Comparison of ENCODE assay signal across 32 mouse cellular contexts in the genomic region with DNA sequence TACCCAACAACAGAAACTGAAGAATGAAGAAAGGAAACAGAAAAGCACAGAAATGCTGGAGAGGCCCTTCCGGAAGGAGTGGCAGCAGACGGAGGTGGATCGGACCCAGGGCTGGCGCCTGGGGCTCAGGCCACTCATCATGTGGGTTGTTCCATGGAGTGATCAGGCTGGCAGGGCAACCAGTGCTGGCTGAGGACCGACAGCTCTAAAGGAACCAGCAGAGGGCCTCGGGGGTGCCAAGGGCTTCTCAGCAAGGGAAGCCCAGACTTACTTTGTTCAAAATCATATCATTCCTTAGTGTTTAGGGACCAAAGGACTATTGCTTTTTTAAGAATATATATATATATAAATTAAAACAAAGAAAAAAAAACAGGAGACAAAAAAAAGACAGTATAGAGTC. TPM values are rescaled to one million over a fixed set of nuclear protein-coding genes. Genes with fewer than 3 reads are reported as not detected.
DNase-seq lines count a peak whose midpoint lies in the region; TF ChIP-seq lines count a peak whose summit lies in the region.
"Had no signal": no experiment of that assay in that cellular context is flagged by ENCODE, and none has a peak within 500 bp of the region (broad histone marks: within the 10 kb centered on the region; RNA-seq: fewer than 3 reads in every experiment).

No protein-coding gene starts in this region.

- H3K9ac ChIP-seq in heart, adult 2 months (ENCODE audit: low read depth, low read length), result no peak overlapping the region
- H3K9ac ChIP-seq: forebrain, embryonic 15.5 days; heart, embryonic 12.5 days; hindbrain, embryonic 15.5 days; kidney, embryonic 15.5 days; liver, embryonic 12.5 days; lung, embryonic 14.5 days; midbrain, embryonic 12.5 days; neural tube, embryonic 15.5 days had no signal

- 0 out of 2 replicates have a peak, but pooled peaks have one; percentile 3 for TF ChIP-seq CTCF in heart, adult 2 months (IDR thresholded peaks at IDR 0.05)
- TF ChIP-seq CTCF in thymus, adult 2 months (IDR thresholded peaks at IDR 0.05; ENCODE audit: borderline replicate concordance, control insufficient read depth, extremely low read depth, insufficient read depth, low read length, poor library complexity), result no peak

- 53% methylated on average over 6 of the region's 6 CpGs for WGBS in heart, adult 2 months
- 71% methylated on average over 6 of the region's 6 CpGs for WGBS in thymus, adult 2 months

- H3K4me3 ChIP-seq in heart, adult 2 months, result no peak overlapping the region
- H3K4me3 ChIP-seq in thymus, adult 2 months (ENCODE audit: control insufficient read depth, insufficient read depth, low read length), result no peak overlapping the region
- H3K4me3 ChIP-seq: embryonic facial prominence, embryonic 13.5 days; forebrain, embryonic 10.5 days; forebrain, embryonic 15.5 days; heart, embryonic 12.5 days; hindbrain, embryonic 15.5 days; kidney, embryonic 15.5 days; liver, embryonic 12.5 days; midbrain, embryonic 12.5 days; neural tube, embryonic 15.5 days had no signal

- intact Hi-C loops in heart, adult 2 months (cut with DNase I), result no loop called here
- intact Hi-C loops in heart, postnatal 25 days (cut with DNase I), result no loop called here
- intact Hi-C loops in left cerebral cortex, postnatal 4 days (cut with DNase I), result no loop called here
- intact Hi-C loops in left cerebral cortex, postnatal 10 days (cut with DNase I), result no loop called here

- no peaks in the 10 kb centered on the region for H3K4me1 ChIP-seq in heart, adult 2 months (ENCODE audit: control insufficient read depth, insufficient read depth, low read length)
- no peaks in the 10 kb centered on the region for H3K4me1 ChIP-seq in thymus, adult 2 months (replicated peaks; ENCODE audit: control insufficient read depth, insufficient read depth, low read length)
- H3K4me1 ChIP-seq: forebrain, embryonic 15.5 days; heart, embryonic 12.5 days; hindbrain, embryonic 15.5 days; kidney, embryonic 15.5 days; liver, embryonic 12.5 days; midbrain, embryonic 12.5 days; neural tube, embryonic 15.5 days had no signal

- no peaks in the 10 kb centered on the region for H3K79me2 ChIP-seq in heart, adult 2 months (replicated peaks; ENCODE audit: control insufficient read depth, insufficient read depth, low read length)

- TF ChIP-seq POLR2A in heart, adult 2 months (IDR thresholded peaks at IDR 0.05; ENCODE audit: insufficient read depth, low read depth, low read length), result no peak
- TF ChIP-seq POLR2A in thymus, adult 2 months (IDR thresholded peaks at IDR 0.05; ENCODE audit: control insufficient read depth, extremely low read depth, insufficient read depth, low read length, poor library complexity), result no peak

- no peak overlapping the region for H3K27ac ChIP-seq in heart, adult 2 months
- no peak overlapping the region for H3K27ac ChIP-seq in thymus, adult 2 months (ENCODE audit: control insufficient read depth, insufficient read depth, low read length)
- H3K27ac ChIP-seq: embryonic facial prominence, embryonic 13.5 days; forebrain, embryonic 10.5 days; forebrain, embryonic 15.5 days; hindbrain, embryonic 15.5 days; kidney, embryonic 15.5 days; liver, embryonic 12.5 days; midbrain, embryonic 12.5 days; neural tube, embryonic 15.5 days had no signal

- no peak for DNase-seq in heart, adult 2 months
- no peak for DNase-seq in heart, postnatal 25 days (ENCODE audit: low spot score)
- DNase-seq in left cerebral cortex, postnatal 4 days, result peak; percentile 20
- no peak for DNase-seq in left cerebral cortex, postnatal 10 days (ENCODE audit: extremely low spot score in 1 of 2, low spot score in 2 of 2)
- DNase-seq in thymus, postnatal 4 days, result peak; percentile 22
- DNase-seq in thymus, adult 2 months, result no peak
- no peak for DNase-seq in neural tube, embryonic 10.5 days (ENCODE audit: extremely low spot score, low spot score)
- DNase-seq: adrenal gland, adult 2 months; B cell, adult 2 months; gastrocnemius, postnatal 36 days; heart, adult 18-20 months; kidney, adult 18-20 months; lung, embryonic 14.5 days; retina, postnatal 1 day; right cerebral cortex, postnatal 14 days; thymus, postnatal 14 days had no signal

- H3K36me3 ChIP-seq in heart, adult 2 months (ENCODE audit: control insufficient read depth, insufficient read depth, low read length), result no peaks in the 10 kb centered on the region
- no peaks in the 10 kb centered on the region for H3K36me3 ChIP-seq in thymus, adult 2 months (ENCODE audit: control insufficient read depth, insufficient read depth, low read length)
- H3K36me3 ChIP-seq: embryonic facial prominence, embryonic 13.5 days; forebrain, embryonic 10.5 days; forebrain, embryonic 15.5 days; heart, embryonic 12.5 days; kidney, embryonic 15.5 days; liver, embryonic 12.5 days; midbrain, embryonic 12.5 days had no signal

- H3K27me3 ChIP-seq in heart, adult 2 months (ENCODE audit: control insufficient read depth, insufficient read depth, low read length), result peaks cover 3% of the 10 kb centered on the region; the same call in 1 of the 2 replicates
- H3K27me3 ChIP-seq in thymus, adult 2 months (ENCODE audit: control insufficient read depth, insufficient read depth, low read length), result no peaks in the 10 kb centered on the region
- H3K27me3 ChIP-seq: forebrain, embryonic 15.5 days; hindbrain, embryonic 15.5 days had no signal

- TF ChIP-seq EP300 in heart, adult 2 months (IDR thresholded peaks at IDR 0.05; ENCODE audit: insufficient read depth, low read depth, low read length), result no peak

RNA-seq across cellular contexts. Expression of a gene that starts 11.1 kb away (rescaled TPM):
- total RNA-seq in heart, adult 2 months (2021), result 10 to 100 TPM; 16.4 to 16.5 TPM
- polyA plus RNA-seq in heart, adult 2 months (2012; rRNA removed), result 24.2 and 40.3 TPM in 2 replicates
- 10 to 100 TPM; 17.9 to 20.2 TPM for total RNA-seq in heart, postnatal 25 days (2021)
- total RNA-seq in left cerebral cortex, postnatal 4 days (2021), result 100 to 1,000 TPM; 199 to 208 TPM
- total RNA-seq in left cerebral cortex, postnatal 10 days (2021), result 100 to 1,000 TPM; 210 to 217 TPM
- polyA plus RNA-seq in thymus, adult 2 months (2012; rRNA removed), result 45.3 and 62.9 TPM in 2 replicates

RNA-seq across cellular contexts. Expression of a gene that starts 28.2 kb away (rescaled TPM):
- total RNA-seq in heart, adult 2 months (2021), result not detected
- 0.18 TPM in 1 of 2 replicates, not detected in the other for polyA plus RNA-seq in heart, adult 2 months (2012; rRNA removed)
- total RNA-seq in heart, postnatal 25 days (2021), result not detected
- total RNA-seq in left cerebral cortex, postnatal 4 days (2021), result 10 to 100 TPM; 43.6 to 44.8 TPM
- 10 to 100 TPM; 37.5 to 40.1 TPM for total RNA-seq in left cerebral cortex, postnatal 10 days (2021)
- 0.10 TPM in 1 of 2 replicates, not detected in the other for polyA plus RNA-seq in thymus, adult 2 months (2012; rRNA removed)
- total RNA-seq: common myeloid progenitor, adult 5-6 weeks; gastrocnemius, adult 18-20 months; gastrocnemius, postnatal 36 days; heart, adult 18-20 months; hematopoietic stem cell, adult 5-6 weeks; megakaryocyte progenitor cell, adult 5-6 weeks; monocyte, adult 5-6 weeks had no signal
- polyA plus RNA-seq: activated CD4-positive, CD25-positive, alpha-beta regulatory T cell, adult 4 months; heart, embryonic 12.5 days; heart, postnatal 0 days had no signal

RNA-seq across cellular contexts. Expression of a gene that starts 50.2 kb away (rescaled TPM):
- 1,000 to 10,000 TPM; 1,073 to 1,081 TPM for total RNA-seq in heart, adult 2 months (2021)
- polyA plus RNA-seq in heart, adult 2 months (2012; rRNA removed), result 1,773 and 1,838 TPM in 2 replicates
- total RNA-seq in heart, postnatal 25 days (2021), result 1,000 to 10,000 TPM; 1,181 to 1,232 TPM
- total RNA-seq in left cerebral cortex, postnatal 4 days (2021), result 100 to 1,000 TPM; 517 to 569 TPM
- total RNA-seq in left cerebral cortex, postnatal 10 days (2021), result 100 to 1,000 TPM; 687 to 749 TPM
- 916 and 1,063 TPM in 2 replicates for polyA plus RNA-seq in thymus, adult 2 months (2012; rRNA removed)

Comparison
In these comparisons a context has a peak if more than half of its experiments do, and no peak if none do; other contexts are left out.
1. DNase-seq: peak in left cerebral cortex, postnatal 4 days (single experiment) and thymus, postnatal 4 days (single experiment); none in heart, adult 2 months (0 of 2), heart, postnatal 25 days (single experiment), left cerebral cortex, postnatal 10 days (0 of 2), thymus, adult 2 months (single experiment) and neural tube, embryonic 10.5 days (single experiment).
2. RNA of a gene that starts 11.1 kb away (total RNA-seq): 210 to 217 TPM in left cerebral cortex, postnatal 10 days and 199 to 208 TPM in left cerebral cortex, postnatal 4 days; 17.9 to 20.2 TPM in heart, postnatal 25 days and 16.4 to 16.5 TPM in heart, adult 2 months; every median in the first group is over 4 times any median in the second.
3. RNA of a gene that starts 28.2 kb away (total RNA-seq): 43.6 to 44.8 TPM in left cerebral cortex, postnatal 4 days and 37.5 to 40.1 TPM in left cerebral cortex, postnatal 10 days; not detected in heart, adult 2 months and not detected in heart, postnatal 25 days; every median in the first group is over 10 times any median in the second.